Mouse (Mus musculus): ENCODE data around the gene Cep164. TPM values are rescaled to one million over a fixed set of nuclear protein-coding genes. Genes with fewer than 3 reads are reported as not detected.

Cep164 gene
- polyA plus RNA-seq, 1 experiment, result 4.2 TPM

GRCm38 (mm10) chr9:45843780-45844179, 15.3 kb upstream of the Cep164 start:
- Histone ChIP-seq H3K4me3 (ENCODE audit: insufficient read depth, low read depth, low read length) (no peak overlapping the region), H3K4me1 (ENCODE audit: control insufficient read depth, insufficient read depth, insufficient read length, low read length) (peaks cover 21% of the 10 kb centered on the region), H3K27ac (replicated peaks; ENCODE audit: low read depth, low read length) (no peak overlapping the region)

GRCm38 (mm10) chr9:45843007-45843406, 14.5 kb upstream of the Cep164 start:
- no peak overlapping the region for H3K4me3 ChIP-seq (ENCODE audit: insufficient read depth, low read depth, low read length)

GRCm38 (mm10) chr9:45841458-45841857, 13.0 kb upstream of the Cep164 start:
- Histone ChIP-seq H3K4me3 (ENCODE audit: insufficient read depth, low read depth, low read length) (no peak overlapping the region), H3K4me1 (ENCODE audit: control insufficient read depth, insufficient read depth, insufficient read length, low read length) (peaks cover 16% of the 10 kb centered on the region), H3K27ac (replicated peaks; ENCODE audit: low read depth, low read length) (no peak overlapping the region)

More at GRCm38 (mm10) chr9:45843007-45843406, 14.5 kb upstream of the Cep164 start:
- Histone ChIP-seq H3K27ac (replicated peaks; ENCODE audit: low read depth, low read length) (no peak overlapping the region), H3K4me1 (ENCODE audit: control insufficient read depth, insufficient read depth, insufficient read length, low read length) (peaks cover 16% of the 10 kb centered on the region)

GRCm38 (mm10) chr9:45840331-45840730, 11.8 kb upstream of the Cep164 start:
- Histone ChIP-seq H3K27ac (replicated peaks; ENCODE audit: low read depth, low read length) (no peak overlapping the region), H3K4me3 (ENCODE audit: insufficient read depth, low read depth, low read length) (peak overlapping the region; percentile 83), H3K4me1 (ENCODE audit: control insufficient read depth, insufficient read depth, insufficient read length, low read length) (peaks cover 16% of the 10 kb centered on the region)

GRCm38 (mm10) chr9:45839982-45840300, 11.4 kb upstream of the Cep164 start:
- H3K4me1 ChIP-seq (ENCODE audit: control insufficient read depth, insufficient read depth, insufficient read length, low read length), result peaks cover 16% of the 10 kb centered on the region
- no peak overlapping the region for H3K27ac ChIP-seq (replicated peaks; ENCODE audit: low read depth, low read length)
- H3K4me3 ChIP-seq (ENCODE audit: insufficient read depth, low read depth, low read length), result peak overlapping the region; percentile 83

GRCm38 (mm10) chr9:45839139-45839981, 10.9 kb upstream of the Cep164 start:
- Histone ChIP-seq H3K4me1 (ENCODE audit: control insufficient read depth, insufficient read depth, insufficient read length, low read length) (peaks cover 16% of the 10 kb centered on the region), H3K27ac (replicated peaks; ENCODE audit: low read depth, low read length) (no peak overlapping the region)

GRCm38 (mm10) chr9:45838434-45839138, 10.1 kb upstream of the Cep164 start, which contains the start of gene Bace1:
Gene Bace1, plus strand, starts transcription at chr9:45838580.
- Histone ChIP-seq H3K27ac (replicated peaks; ENCODE audit: low read depth, low read length) (no peak within 1 kb of the TSS), H3K4me3 (ENCODE audit: insufficient read depth, low read depth, low read length) (peak within 1 kb of the TSS; percentile 83), H3K4me1 (ENCODE audit: control insufficient read depth, insufficient read depth, insufficient read length, low read length) (peaks cover 16% of the 10 kb centered on the region)

More at GRCm38 (mm10) chr9:45839139-45839981, 10.9 kb upstream of the Cep164 start:
- peak overlapping the region; percentile 83 for H3K4me3 ChIP-seq (ENCODE audit: insufficient read depth, low read depth, low read length)

GRCm38 (mm10) chr9:45838069-45838433, 9.6 kb upstream of the Cep164 start:
- H3K27ac ChIP-seq (replicated peaks; ENCODE audit: low read depth, low read length), result no peak overlapping the region
- H3K4me3 ChIP-seq (ENCODE audit: insufficient read depth, low read depth, low read length), result peak overlapping the region; percentile 83
- peaks cover 16% of the 10 kb centered on the region for H3K4me1 ChIP-seq (ENCODE audit: control insufficient read depth, insufficient read depth, insufficient read length, low read length)

- Histone ChIP-seq H3K4me3 (ENCODE audit: insufficient read depth, low read depth, low read length) (no peak overlapping the region), H3K27ac (replicated peaks; ENCODE audit: low read depth, low read length) (no peak overlapping the region), H3K4me1 (ENCODE audit: control insufficient read depth, insufficient read depth, insufficient read length, low read length) (no peaks in the 10 kb centered on the region)
Observed at GRCm38 (mm10) chr9:45833461-45833860, 5.0 kb upstream of the Cep164 start.

GRCm38 (mm10) chr9:45832898-45833297, 4.4 kb upstream of the Cep164 start:
- no peaks in the 10 kb centered on the region for H3K4me1 ChIP-seq (ENCODE audit: control insufficient read depth, insufficient read depth, insufficient read length, low read length)
- H3K4me3 ChIP-seq (ENCODE audit: insufficient read depth, low read depth, low read length), result no peak overlapping the region

GRCm38 (mm10) chr9:45829107-45829506, 616 bp upstream of the Cep164 start:
- Histone ChIP-seq H3K4me1 (ENCODE audit: control insufficient read depth, insufficient read depth, insufficient read length, low read length) (no peaks in the 10 kb centered on the region), H3K27ac (replicated peaks; ENCODE audit: low read depth, low read length) (no peak overlapping the region), H3K4me3 (ENCODE audit: insufficient read depth, low read depth, low read length) (peak overlapping the region; percentile 18; the same call in 1 of the 2 replicates)

More at GRCm38 (mm10) chr9:45832898-45833297, 4.4 kb upstream of the Cep164 start:
- H3K27ac ChIP-seq (replicated peaks; ENCODE audit: low read depth, low read length), result no peak overlapping the region

GRCm38 (mm10) chr9:45827663-45828290, 714 bp downstream of the Cep164 start:
- Histone ChIP-seq H3K4me1 (ENCODE audit: control insufficient read depth, insufficient read depth, insufficient read length, low read length) (no peaks in the 10 kb centered on the region), H3K4me3 (ENCODE audit: insufficient read depth, low read depth, low read length) (peak overlapping the region; percentile 86), H3K27ac (replicated peaks; ENCODE audit: low read depth, low read length) (no peak overlapping the region)

GRCm38 (mm10) chr9:45818406-45819011, 10.0 kb downstream of the Cep164 start:
- Histone ChIP-seq H3K4me1 (ENCODE audit: control insufficient read depth, insufficient read depth, insufficient read length, low read length) (no peaks in the 10 kb centered on the region), H3K4me3 (ENCODE audit: insufficient read depth, low read depth, low read length) (no peak overlapping the region), H3K27ac (replicated peaks; ENCODE audit: low read depth, low read length) (no peak overlapping the region)

GRCm38 (mm10) chr9:45815525-45815924, 13.0 kb downstream of the Cep164 start:
- Histone ChIP-seq H3K4me1 (ENCODE audit: control insufficient read depth, insufficient read depth, insufficient read length, low read length) (no peaks in the 10 kb centered on the region), H3K4me3 (ENCODE audit: insufficient read depth, low read depth, low read length) (no peak overlapping the region), H3K27ac (replicated peaks; ENCODE audit: low read depth, low read length) (no peak overlapping the region)

- Histone ChIP-seq H3K4me1 (ENCODE audit: control insufficient read depth, insufficient read depth, insufficient read length, low read length) (no peaks in the 10 kb centered on the region), H3K4me3 (ENCODE audit: insufficient read depth, low read depth, low read length) (no peak overlapping the region), H3K27ac (replicated peaks; ENCODE audit: low read depth, low read length) (no peak overlapping the region)
Observed at GRCm38 (mm10) chr9:45815113-45815512, 13.4 kb downstream of the Cep164 start.
